Mouse (Mus musculus) heart, postnatal 0 days (tissue): ENCODE results near the gene Wdr1. TPM values are rescaled to one million over a fixed set of nuclear protein-coding genes. Genes with fewer than 3 reads are reported as not detected.

ENCODE experiments used
- ATAC-seq: fragments of 200-750 bp; cut with Nextera tagmentation; 2 replicates; pipeline ENCODE4 v1.8.0; 2017; ENCODE audit warnings: low read depth, moderate number of reproducible peaks, moderate library complexity; ENCODE audit not compliant: insufficient read depth
- DNase-seq: peaks from one replicate; pipeline ENCODE4 v3.0.0-alpha.2; 2016; ENCODE audit warnings: low spot score
- H3K27ac ChIP-seq: fragments of 300-500 bp; sonication (generic); 2 replicates; pipeline ENCODE4 v1.5.1; 2014; ENCODE audit warnings: low read depth, mild to moderate bottlenecking
- H3K27me3 ChIP-seq: fragments of 300-500 bp; sonication (generic); 2 replicates; pipeline ENCODE4 v1.6.1; 2014; ENCODE audit warnings: low read length, mixed read lengths; ENCODE audit not compliant: control insufficient read depth, insufficient read depth
- H3K36me3 ChIP-seq: fragments of 300-500 bp; sonication (generic); replicated peaks from 2 replicates; pipeline ENCODE4 v1.6.1; 2014; ENCODE audit warnings: low read length, mixed read lengths; ENCODE audit not compliant: control insufficient read depth, insufficient read depth
- H3K4me1 ChIP-seq: fragments of 300-500 bp; sonication (generic); 2 replicates; pipeline ENCODE4 v1.6.1; 2014; ENCODE audit warnings: antibody characterized with exemption; ENCODE audit not compliant: control insufficient read depth, insufficient read depth
- H3K4me2 ChIP-seq: fragments of 300-500 bp; sonication (generic); 2 replicates; pipeline ENCODE4 v1.6.1; 2014; ENCODE audit warnings: low read depth, mild to moderate bottlenecking, low read length, moderate library complexity
- H3K4me3 ChIP-seq: fragments of 300-500 bp; sonication (generic); 2 replicates; pipeline ENCODE4 v1.5.1; 2014; ENCODE audit warnings: low read depth, low read length
- H3K9ac ChIP-seq: fragments of 300-500 bp; sonication (generic); replicated peaks from 2 replicates; pipeline ENCODE4 v1.6.1; 2014; ENCODE audit warnings: low read depth, low read length, mixed read lengths
- H3K9me3 ChIP-seq: fragments of 300-500 bp; sonication (generic); replicated peaks from 2 replicates; pipeline ENCODE4 v1.6.1; 2016; ENCODE audit warnings: low read length; ENCODE audit not compliant: control insufficient read depth
- CTCF ChIP-seq: IDR thresholded peaks from 2 replicates; pipeline ENCODE4 v1.5.1; 2016; ENCODE audit warnings: antibody characterized with exemption, control low read depth, low read depth
- EP300 ChIP-seq: IDR thresholded peaks from 2 replicates; pipeline ENCODE4 v1.6.1; 2016; ENCODE audit warnings: antibody characterized with exemption, low read depth
- WGBS: fragments of 180-500 bp; shearing (Covaris S2); extraction: QIAGEN DNeasy Blood & Tissue Kit; methylation state at CpG from one replicate; pipeline ENCODE4 v1.1.7; 2014; 5-methylcytosine and 5-hydroxymethylcytosine counted together
- polyA plus RNA-seq: library from polyadenylated mRNA; unstranded; fragments of >200 nt; fragmentation: Nextera tagmentation; extraction: Ambion mirVana; gene quantifications from 2 replicates; pipeline ENCODE4 v1.2.1, GENCODE M21; 2015
- total RNA-seq: library from RNA; depleted of rRNA; stranded (reverse); fragments of >200 nt; gene quantifications from 2 replicates; pipeline ENCODE4 v1.2.3, GENCODE M21; 2014; ENCODE audit warnings: low replicate concordance

Gene Wdr1
- total and polyA plus RNA-seq, 2 experiments from 2014 or later = 171 to 306 TPM

DNA sequence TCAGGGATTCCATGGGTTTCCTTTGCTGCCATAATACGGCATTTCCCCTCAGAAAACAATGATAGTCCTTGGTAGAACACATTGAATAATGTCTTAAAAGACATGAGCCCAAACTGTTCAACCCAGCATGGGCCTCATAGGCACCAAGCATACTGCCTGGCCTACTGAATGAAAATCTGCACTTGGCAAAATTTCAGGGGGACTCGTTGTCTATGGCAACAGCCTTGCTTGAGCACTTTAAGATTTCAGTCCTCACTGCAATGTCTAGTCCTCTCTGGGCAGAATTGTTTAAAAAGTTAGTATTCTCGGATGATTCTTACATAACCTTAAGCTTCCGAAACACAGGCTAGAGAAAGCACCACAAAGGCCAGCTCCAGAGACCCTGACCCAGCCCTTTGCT lies 25.2 kb downstream of the Wdr1 start:
- Histone ChIP-seq H3K4me1 (peaks cover 7% of the 10 kb centered on the region; the same call in 1 of the 2 replicates), H3K4me2 (no peak overlapping the region), H3K36me3 (peaks cover 99% of the 10 kb centered on the region), H3K9ac (no peak overlapping the region), H3K27ac (no peak overlapping the region), H3K27me3 (no peaks in the 10 kb centered on the region), H3K9me3 (no peaks in the 10 kb centered on the region), H3K4me3 (no peak overlapping the region)
- 79% methylated on average over 4 of the region's 4 CpGs for WGBS
- no peak for ATAC-seq
- TF ChIP-seq EP300 = no peak
- TF ChIP-seq CTCF = no peak
- no peak for DNase-seq

GRCm38 (mm10) chr5:38536822-38537221 lies 26.2 kb downstream of the Wdr1 start:
- Histone ChIP-seq H3K9me3 (no peaks in the 10 kb centered on the region), H3K4me1 (peaks cover 2% of the 10 kb centered on the region; the same call in 1 of the 2 replicates), H3K27ac (no peak overlapping the region), H3K36me3 (peaks cover 99% of the 10 kb centered on the region), H3K4me3 (no peak overlapping the region), H3K27me3 (no peaks in the 10 kb centered on the region), H3K9ac (no peak overlapping the region), H3K4me2 (no peak overlapping the region)
- no peak for DNase-seq
- TF ChIP-seq CTCF = no peak
- TF ChIP-seq EP300 = no peak
- ATAC-seq = no peak
- 88% methylated on average over 3 of the region's 3 CpGs for WGBS

- WGBS = 68% methylated on average over 4 of the region's 4 CpGs
- Histone ChIP-seq H3K27me3 (no peaks in the 10 kb centered on the region), H3K36me3 (peaks cover 100% of the 10 kb centered on the region), H3K9ac (no peak overlapping the region), H3K27ac (no peak overlapping the region), H3K4me1 (no peaks in the 10 kb centered on the region), H3K9me3 (no peaks in the 10 kb centered on the region), H3K4me3 (no peak overlapping the region), H3K4me2 (no peak overlapping the region)
- ATAC-seq = peak; percentile 45; the same call in 1 of the 2 replicates
- TF ChIP-seq CTCF (no peak), EP300 (no peak)
- no peak for DNase-seq
Observed at GRCm38 (mm10) chr5:38532084-38532483, 30.9 kb downstream of the Wdr1 start.

DNA sequence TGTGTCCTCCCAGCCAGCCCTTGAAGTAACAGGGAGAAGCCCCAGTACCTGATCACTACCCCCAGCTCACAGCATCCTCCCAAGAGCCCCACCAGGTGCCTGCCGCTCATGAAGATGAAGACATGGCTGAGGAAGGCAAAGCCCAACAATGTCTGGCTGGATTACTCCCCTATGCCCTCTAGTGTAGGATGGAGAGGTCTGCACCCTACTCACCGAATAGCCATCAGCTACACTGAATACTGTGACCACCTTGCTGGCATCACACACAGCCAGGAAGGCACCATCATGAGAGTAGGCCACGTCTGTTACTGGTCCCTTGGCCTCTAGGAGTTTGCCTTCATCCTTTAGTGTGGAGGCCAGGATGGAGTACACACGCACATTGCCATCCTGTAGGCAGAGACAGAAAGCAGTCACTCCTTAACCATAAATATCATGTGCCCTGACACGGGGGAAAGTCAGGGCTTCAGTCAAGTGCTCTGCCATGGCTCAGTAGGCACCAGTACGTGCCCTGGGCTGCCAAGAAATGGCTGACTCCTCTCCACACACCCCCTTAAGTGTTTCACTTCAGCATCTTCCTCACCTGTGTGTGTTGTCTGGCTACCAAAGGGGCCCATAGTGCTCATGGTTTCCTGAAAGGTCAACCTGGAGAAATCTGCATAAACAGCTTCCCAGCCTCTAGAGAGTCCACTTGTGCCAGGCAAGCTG lies 33.1 kb downstream of the Wdr1 start:
- Histone ChIP-seq H3K27ac (no peak overlapping the region), H3K9ac (no peak overlapping the region), H3K36me3 (peaks cover 100% of the 10 kb centered on the region), H3K9me3 (no peaks in the 10 kb centered on the region), H3K4me2 (no peak overlapping the region), H3K4me3 (no peak overlapping the region), H3K4me1 (no peaks in the 10 kb centered on the region), H3K27me3 (no peaks in the 10 kb centered on the region)
- DNase-seq = no peak
- no peak for TF ChIP-seq EP300
- TF ChIP-seq CTCF = peak; percentile 58
- WGBS = 72% methylated on average over 6 of the region's 6 CpGs
- peak; percentile 35; the same call in 1 of the 2 replicates for ATAC-seq

DNA sequence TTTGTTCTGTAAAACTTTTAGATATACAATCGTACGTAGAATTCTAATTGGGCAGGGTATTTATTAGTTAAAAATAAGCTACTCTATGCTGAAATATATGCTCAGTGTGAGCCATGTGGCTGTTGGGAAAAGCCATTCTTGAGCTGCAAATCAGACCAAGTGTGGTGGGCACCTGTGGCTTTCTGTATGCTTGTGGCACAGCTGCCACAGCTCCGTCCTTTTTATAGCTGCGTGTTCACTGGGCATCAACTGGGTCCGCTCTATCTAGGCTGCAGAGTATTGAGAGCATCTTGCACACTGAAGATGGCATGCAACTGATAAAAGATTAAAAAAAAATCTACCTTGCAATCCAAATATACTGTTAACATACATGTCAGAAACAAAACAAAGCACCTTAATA lies 40.0 kb downstream of the Wdr1 start:
- TF ChIP-seq CTCF (no peak), EP300 (no peak)
- WGBS = 95% methylated on average over 5 of the region's 5 CpGs
- Histone ChIP-seq H3K4me3 (no peak overlapping the region), H3K4me1 (no peaks in the 10 kb centered on the region), H3K9me3 (no peaks in the 10 kb centered on the region), H3K36me3 (peaks cover 32% of the 10 kb centered on the region), H3K27ac (no peak overlapping the region), H3K27me3 (no peaks in the 10 kb centered on the region), H3K4me2 (no peak overlapping the region), H3K9ac (no peak overlapping the region)
- ATAC-seq = no peak
- DNase-seq = no peak

DNA sequence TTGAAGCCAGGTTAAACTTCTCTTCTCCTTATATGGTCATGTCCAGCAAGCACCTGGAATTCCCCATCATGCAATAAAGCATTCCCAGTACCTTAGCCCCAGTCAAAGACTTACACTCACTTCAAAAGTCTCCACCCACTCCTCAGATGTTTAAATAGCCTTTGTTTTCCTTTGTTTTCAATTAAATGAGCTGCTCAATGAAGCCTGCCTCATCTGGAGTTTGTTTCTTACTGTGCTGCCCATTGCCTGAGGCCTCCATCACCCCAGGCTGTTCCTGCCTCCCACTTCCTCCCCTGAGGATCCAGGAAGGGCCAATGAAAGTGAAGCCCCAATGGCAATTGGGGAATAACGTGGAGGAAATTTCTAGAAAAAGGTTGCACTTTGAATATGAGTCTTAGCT lies 42.2 kb downstream of the Wdr1 start:
- no peak overlapping the region for H3K27ac ChIP-seq
- DNase-seq = no peak
- no peak overlapping the region for H3K4me2 ChIP-seq
- peaks cover 11% of the 10 kb centered on the region for H3K36me3 ChIP-seq
- H3K27me3 ChIP-seq = no peaks in the 10 kb centered on the region
- WGBS = 55% methylated on average over 1 of the region's 1 CpGs
- H3K4me3 ChIP-seq = no peak overlapping the region
- no peaks in the 10 kb centered on the region for H3K4me1 ChIP-seq
- TF ChIP-seq CTCF (no peak), EP300 (no peak)
- H3K9me3 ChIP-seq = no peaks in the 10 kb centered on the region
- no peak for ATAC-seq
- no peak overlapping the region for H3K9ac ChIP-seq
